Mouse (Mus musculus): Measurements from ENCODE around the gene Slc24a4.

- no peak for TF ChIP-seq ZKSCAN1 (IDR thresholded peaks at IDR 0.05; ENCODE audit: borderline replicate concordance, low read depth, low read length)
- no peak for TF ChIP-seq MAZ (IDR thresholded peaks at IDR 0.05; ENCODE audit: low read depth, low read length)
- TF ChIP-seq CTCF (conservative IDR thresholded peaks at IDR 0.05 in 1 of 2, IDR thresholded peaks at IDR 0.05 in 1 of 2; ENCODE audit: low read depth in 2 of 2, low read length in 2 of 2): no peak
- no peak for TF ChIP-seq ZC3H11A (IDR thresholded peaks at IDR 0.05; ENCODE audit: low read depth, low read length)
- TF ChIP-seq POLR2A (IDR thresholded peaks at IDR 0.05; ENCODE audit: low read depth, low read length): no peak
- no peak for TF ChIP-seq HCFC1 (IDR thresholded peaks at IDR 0.05; ENCODE audit: low read depth, low read length)
- TF ChIP-seq RAD21 (IDR thresholded peaks at IDR 0.05; ENCODE audit: low read depth, low read length): no peak
- TF ChIP-seq KAT2A (IDR thresholded peaks at IDR 0.05; ENCODE audit: insufficient replicate concordance, low read length): no peak
- TF ChIP-seq CHD2 (IDR thresholded peaks at IDR 0.05; ENCODE audit: low read length): no peak
- no peak for TF ChIP-seq TCF12 (IDR thresholded peaks at IDR 0.05; ENCODE audit: low read depth, low read length)
- no peak for TF ChIP-seq NRF1 (IDR thresholded peaks at IDR 0.05; ENCODE audit: low read depth, low read length)
- no peak for TF ChIP-seq GABPA (IDR thresholded peaks at IDR 0.05; ENCODE audit: insufficient replicate concordance, low read depth, low read length)
Measured at GRCm38 (mm10) chr12:102207245-102207644, 78.7 kb downstream of the Slc24a4 start.
